Mouse (Mus musculus): ENCODE results near the gene Ccz1. TPM values are rescaled to one million over a fixed set of nuclear protein-coding genes. Genes with fewer than 3 reads are reported as not detected.

Gene Ccz1
- 30.5 and 31.5 TPM in 2 replicates for polyA plus RNA-seq (2015; fragmentation: Nextera tagmentation; extraction: Ambion mirVana)

DNA sequence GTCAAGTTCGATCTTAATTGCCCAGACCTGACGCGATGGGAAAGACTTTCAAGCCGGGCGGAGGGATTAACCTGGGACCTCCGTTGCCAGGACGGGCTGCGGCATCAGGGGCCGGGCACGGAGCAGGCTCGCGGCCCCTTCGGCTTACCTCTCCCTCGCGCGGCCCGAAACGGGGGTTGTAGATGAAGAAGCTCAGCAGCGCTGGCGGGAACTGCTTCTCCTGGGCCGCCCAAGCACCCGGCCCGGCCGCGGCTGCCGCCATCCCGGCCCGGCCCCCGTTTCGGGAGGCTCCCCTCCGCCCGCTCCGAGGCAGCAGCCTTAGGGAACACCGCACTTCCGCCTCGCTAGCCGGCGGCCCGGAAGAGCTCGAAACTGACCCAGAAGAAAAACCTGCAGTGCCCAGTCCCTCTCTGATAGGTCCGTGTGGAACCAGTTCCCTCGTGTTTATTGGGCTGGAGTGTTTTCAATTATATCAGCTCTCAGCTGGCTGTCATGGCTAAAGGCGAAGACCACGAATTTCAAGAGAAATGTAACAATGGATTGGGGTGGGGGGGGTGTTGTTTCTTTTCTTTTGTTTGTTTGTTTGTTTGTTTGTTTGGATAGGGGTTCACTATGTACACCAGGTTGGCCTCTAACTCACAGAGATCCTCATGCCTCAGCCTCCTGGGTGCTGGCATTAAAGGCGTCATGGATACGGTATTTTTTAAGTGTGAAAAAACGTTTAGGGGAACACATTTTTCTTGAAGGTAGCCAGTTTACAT lies at the start of gene Ccz1:
TSS of gene Ccz1 (minus strand) at position 327 of the 761 bp plus-strand sequence.
- 3% methylated on average over 46 of the region's 47 CpGs for WGBS (ENCODE audit: insufficient replicate concordance)
- peak within 1 kb of the TSS; percentile 96 for H3K27ac ChIP-seq (ENCODE audit: low read depth)
- H3K9ac ChIP-seq (replicated peaks) = peak within 1 kb of the TSS; percentile 92
- DNase-seq (peak; percentile 87), ATAC-seq (peak; percentile 99)
- peaks cover 11% of the 10 kb centered on the region for H3K4me1 ChIP-seq (ENCODE audit: insufficient read depth)
- H3K4me2 ChIP-seq (ENCODE audit: low read depth, low read length) = peak within 1 kb of the TSS; percentile 67
- peaks cover 22% of the 10 kb centered on the region for H3K36me3 ChIP-seq (replicated peaks; ENCODE audit: insufficient read depth, low read length)
- no peaks in the 10 kb centered on the region for H3K9me3 ChIP-seq (ENCODE audit: low read length)
- peak; percentile 55 for TF ChIP-seq EP300 (IDR thresholded peaks at IDR 0.05; ENCODE audit: low read depth)
- TF ChIP-seq CTCF (IDR thresholded peaks at IDR 0.05; ENCODE audit: low read depth) = no peak
- peak within 1 kb of the TSS; percentile 95 for H3K4me3 ChIP-seq (ENCODE audit: low read depth, low read length)
- no peaks in the 10 kb centered on the region for H3K27me3 ChIP-seq (ENCODE audit: insufficient read depth, low read length)

DNA sequence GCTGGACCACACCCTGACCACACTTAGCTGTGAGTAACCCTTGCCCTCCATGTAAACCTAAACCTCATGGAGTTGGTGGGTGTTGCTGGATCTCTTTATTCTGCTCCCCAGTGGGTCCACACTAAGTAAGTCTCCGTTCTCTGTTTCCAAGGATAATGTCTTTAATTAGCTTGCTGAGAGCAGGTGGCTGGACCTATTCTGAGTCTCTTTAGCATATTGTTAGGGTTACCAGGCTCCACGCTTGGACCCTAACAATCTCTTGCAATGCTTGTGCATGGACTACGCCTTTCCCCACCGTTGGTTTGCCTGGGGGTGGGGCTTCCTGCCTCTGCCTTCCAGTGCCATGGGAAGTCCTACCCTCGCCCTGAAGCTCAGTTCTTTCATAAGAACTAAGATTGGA lies 49.4 kb upstream of the Ccz1 start:
- H3K27me3 ChIP-seq (ENCODE audit: insufficient read depth, low read length) = no peaks in the 10 kb centered on the region
- H3K4me1 ChIP-seq (ENCODE audit: insufficient read depth) = no peaks in the 10 kb centered on the region
- ATAC-seq = no peak
- no peak overlapping the region for H3K4me3 ChIP-seq (ENCODE audit: low read depth, low read length)
- H3K36me3 ChIP-seq (replicated peaks; ENCODE audit: insufficient read depth, low read length) = no peaks in the 10 kb centered on the region
- WGBS (ENCODE audit: insufficient replicate concordance) = 70% methylated on average over 5 of the region's 5 CpGs
- no peak overlapping the region for H3K4me2 ChIP-seq (ENCODE audit: low read depth, low read length)
- TF ChIP-seq EP300 (IDR thresholded peaks at IDR 0.05; ENCODE audit: low read depth) = no peak
- no peak for TF ChIP-seq CTCF (IDR thresholded peaks at IDR 0.05; ENCODE audit: low read depth)
- H3K27ac ChIP-seq (ENCODE audit: low read depth) = no peak overlapping the region
- no peak for DNase-seq
- no peak overlapping the region for H3K9ac ChIP-seq (replicated peaks)
- no peaks in the 10 kb centered on the region for H3K9me3 ChIP-seq (ENCODE audit: low read length)

DNA sequence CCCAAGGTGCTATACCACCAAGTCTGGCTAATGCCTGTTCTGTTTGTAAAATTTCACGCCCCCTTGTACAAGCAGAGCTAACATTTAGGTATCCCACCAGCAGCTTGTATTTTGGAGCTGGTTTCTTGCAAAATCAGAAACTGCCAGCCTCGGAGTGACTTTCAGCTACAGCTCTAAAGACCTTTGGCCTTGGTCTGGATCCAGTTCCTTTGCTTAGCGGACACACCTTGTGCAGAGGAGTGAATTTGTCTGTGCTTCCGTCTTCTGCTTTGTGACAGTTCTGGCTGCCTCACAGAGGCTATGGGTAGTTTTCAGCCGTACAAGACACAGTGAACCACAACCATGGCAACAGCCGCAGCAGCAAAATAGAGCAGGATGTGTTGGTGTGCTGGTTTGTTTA lies 39.7 kb upstream of the Ccz1 start:
- H3K4me1 ChIP-seq (ENCODE audit: insufficient read depth) = no peaks in the 10 kb centered on the region
- no peak for TF ChIP-seq EP300 (IDR thresholded peaks at IDR 0.05; ENCODE audit: low read depth)
- TF ChIP-seq CTCF (IDR thresholded peaks at IDR 0.05; ENCODE audit: low read depth) = no peak
- ATAC-seq = no peak

DNA sequence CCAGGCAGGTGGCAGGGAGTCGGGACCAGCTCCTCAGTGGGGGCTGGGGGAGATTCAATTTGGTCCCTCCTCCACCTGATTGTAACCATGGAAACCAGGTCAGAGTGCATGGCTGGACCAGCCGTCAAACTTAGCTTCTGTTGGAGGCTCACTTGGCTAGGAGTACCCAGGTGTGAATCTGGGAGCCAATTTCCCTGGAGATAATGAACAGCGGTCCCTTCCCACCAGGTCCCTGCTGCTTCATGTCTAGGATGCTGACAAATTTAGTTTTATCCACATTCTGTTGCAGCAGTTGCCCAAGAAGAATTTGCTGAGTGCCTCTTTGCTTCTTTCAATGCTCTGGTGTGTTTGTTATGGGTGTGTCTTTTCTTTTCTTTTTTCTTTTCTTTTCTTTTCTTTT lies 38.8 kb upstream of the Ccz1 start:
- 40% methylated on average over 3 of the region's 3 CpGs for WGBS (ENCODE audit: insufficient replicate concordance)
- H3K9me3 ChIP-seq (ENCODE audit: low read length) = no peaks in the 10 kb centered on the region
- no peak for ATAC-seq
- no peaks in the 10 kb centered on the region for H3K27me3 ChIP-seq (ENCODE audit: insufficient read depth, low read length)
- no peak overlapping the region for H3K27ac ChIP-seq (ENCODE audit: low read depth)
- H3K36me3 ChIP-seq (replicated peaks; ENCODE audit: insufficient read depth, low read length) = no peaks in the 10 kb centered on the region
- no peak overlapping the region for H3K4me3 ChIP-seq (ENCODE audit: low read depth, low read length)
- no peak overlapping the region for H3K4me2 ChIP-seq (ENCODE audit: low read depth, low read length)
- H3K4me1 ChIP-seq (ENCODE audit: insufficient read depth) = no peaks in the 10 kb centered on the region
- no peak for TF ChIP-seq EP300 (IDR thresholded peaks at IDR 0.05; ENCODE audit: low read depth)
- TF ChIP-seq CTCF (IDR thresholded peaks at IDR 0.05; ENCODE audit: low read depth) = no peak
- DNase-seq = no peak
- H3K9ac ChIP-seq (replicated peaks) = no peak overlapping the region

More for the DNA sequence above, 39.7 kb upstream of the Ccz1 start:
- Histone ChIP-seq H3K36me3 (replicated peaks; ENCODE audit: insufficient read depth, low read length) (no peaks in the 10 kb centered on the region), H3K27ac (ENCODE audit: low read depth) (no peak overlapping the region), H3K9me3 (ENCODE audit: low read length) (no peaks in the 10 kb centered on the region), H3K27me3 (ENCODE audit: insufficient read depth, low read length) (no peaks in the 10 kb centered on the region), H3K4me3 (ENCODE audit: low read depth, low read length) (no peak overlapping the region), H3K9ac (replicated peaks) (no peak overlapping the region), H3K4me2 (ENCODE audit: low read depth, low read length) (no peak overlapping the region)
- DNase-seq = no peak
- WGBS (ENCODE audit: insufficient replicate concordance) = 77% methylated on average over 6 of the region's 6 CpGs

DNA sequence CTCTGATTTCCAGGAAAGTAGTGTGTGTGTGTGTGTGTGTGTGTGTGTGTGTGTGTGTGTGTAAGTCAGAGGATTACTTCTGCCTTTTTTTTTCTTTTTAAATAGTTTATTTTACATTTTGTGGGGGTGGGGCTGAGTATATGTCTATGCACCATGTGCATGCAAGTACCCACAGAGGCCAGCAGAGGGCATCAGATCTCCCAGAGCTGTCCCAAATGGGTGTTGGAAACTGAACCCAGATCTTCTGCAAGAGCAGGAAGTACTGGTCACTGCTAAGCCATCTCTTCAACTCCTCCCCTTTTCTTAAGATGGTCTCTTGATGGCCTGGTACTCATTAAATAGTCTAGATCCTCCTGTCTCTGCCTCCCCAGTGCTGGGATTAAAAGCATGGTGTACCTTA lies 36.6 kb upstream of the Ccz1 start:
- H3K9ac ChIP-seq (replicated peaks) = no peak overlapping the region
- no peaks in the 10 kb centered on the region for H3K36me3 ChIP-seq (replicated peaks; ENCODE audit: insufficient read depth, low read length)
- DNase-seq = peak; percentile 20
- no peak overlapping the region for H3K27ac ChIP-seq (ENCODE audit: low read depth)
- no peaks in the 10 kb centered on the region for H3K9me3 ChIP-seq (ENCODE audit: low read length)
- no peaks in the 10 kb centered on the region for H3K27me3 ChIP-seq (ENCODE audit: insufficient read depth, low read length)
- ATAC-seq = no peak
- H3K4me3 ChIP-seq (ENCODE audit: low read depth, low read length) = no peak overlapping the region
- peak; percentile 63 for TF ChIP-seq CTCF (IDR thresholded peaks at IDR 0.05; ENCODE audit: low read depth)
- no peak for TF ChIP-seq EP300 (IDR thresholded peaks at IDR 0.05; ENCODE audit: low read depth)
- H3K4me2 ChIP-seq (ENCODE audit: low read depth, low read length) = no peak overlapping the region
- no peaks in the 10 kb centered on the region for H3K4me1 ChIP-seq (ENCODE audit: insufficient read depth)

DNA sequence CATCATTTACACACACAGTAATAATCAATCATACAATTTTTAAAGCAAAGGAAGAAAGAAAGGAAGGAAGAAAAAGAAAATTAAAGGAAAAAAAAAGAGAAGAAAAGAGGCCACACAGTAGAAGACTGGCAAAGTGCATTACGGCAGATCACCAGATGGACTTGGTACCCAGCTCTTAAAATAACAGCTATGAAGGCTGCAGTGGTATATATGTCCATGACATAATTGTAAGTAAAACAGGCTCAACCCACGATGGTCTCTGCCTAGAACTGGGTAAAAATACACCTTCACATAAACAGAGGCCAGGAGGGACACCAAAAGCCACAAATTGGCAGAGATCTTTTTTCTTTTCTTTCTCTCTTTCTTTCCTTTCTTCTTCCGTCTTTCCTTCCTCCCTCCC lies 35.2 kb upstream of the Ccz1 start:
- WGBS (ENCODE audit: insufficient replicate concordance) = 60% methylated on average over 3 of the region's 3 CpGs
- H3K4me2 ChIP-seq (ENCODE audit: low read depth, low read length) = no peak overlapping the region
- H3K27ac ChIP-seq (ENCODE audit: low read depth) = no peak overlapping the region
- H3K36me3 ChIP-seq (replicated peaks; ENCODE audit: insufficient read depth, low read length) = no peaks in the 10 kb centered on the region
- DNase-seq (no peak), ATAC-seq (no peak)
- H3K27me3 ChIP-seq (ENCODE audit: insufficient read depth, low read length) = no peaks in the 10 kb centered on the region
- H3K9ac ChIP-seq (replicated peaks) = no peak overlapping the region
- H3K9me3 ChIP-seq (ENCODE audit: low read length) = no peaks in the 10 kb centered on the region
- no peak overlapping the region for H3K4me3 ChIP-seq (ENCODE audit: low read depth, low read length)
- TF ChIP-seq CTCF (IDR thresholded peaks at IDR 0.05; ENCODE audit: low read depth) = no peak
- no peak for TF ChIP-seq EP300 (IDR thresholded peaks at IDR 0.05; ENCODE audit: low read depth)
- H3K4me1 ChIP-seq (ENCODE audit: insufficient read depth) = no peaks in the 10 kb centered on the region

All from liver, postnatal 0 days (tissue).